Comparison of ENCODE assay signal across 8 mouse cellular contexts in the genomic region with DNA sequence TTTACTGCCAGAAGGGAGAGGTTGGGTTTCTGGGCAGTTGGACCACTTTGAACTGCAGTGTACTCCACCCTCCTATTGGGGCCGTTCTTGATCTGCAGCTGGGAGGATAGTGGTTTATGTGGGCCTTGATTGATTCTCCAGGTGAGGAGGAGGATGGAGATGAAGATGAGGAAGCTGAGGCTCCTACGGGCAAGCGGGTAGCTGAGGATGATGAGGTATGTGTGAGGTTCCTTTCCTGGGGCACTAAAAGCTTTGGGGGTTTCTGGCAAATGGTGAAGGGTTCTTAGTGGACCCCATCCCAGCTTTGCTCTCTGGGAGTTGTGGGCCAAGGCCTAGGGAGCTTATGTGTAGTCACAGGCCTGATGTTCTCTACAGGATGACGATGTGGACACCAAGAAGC. TPM values are rescaled to one million over a fixed set of nuclear protein-coding genes. Genes with fewer than 3 reads are reported as not detected.
DNase-seq lines count a peak whose midpoint lies in the region; ATAC-seq and TF ChIP-seq lines count a peak whose summit lies in the region.

No protein-coding gene starts in this region.

- DNase-seq in cerebellum, adult 11-12 months = peak; percentile 52
- DNase-seq in cerebellum, postnatal 4 days (ENCODE audit: low spot score in 2 of 2) = no peak
- DNase-seq in lung, postnatal 0 days (ENCODE audit: low spot score) = no peak
- no peak for DNase-seq in lung, postnatal 25 days (ENCODE audit: low spot score)
- no peak for DNase-seq in limb, embryonic 14.5 days (ENCODE audit: low spot score)
- no peak for DNase-seq in MN1 (ENCODE audit: low spot score)
- no peak for DNase-seq in left cerebral cortex, adult 9 months (ENCODE audit: low spot score in 2 of 2)

- H3K27me3 ChIP-seq in lung, postnatal 0 days (replicated peaks; ENCODE audit: insufficient read depth, low read length) = no peaks in the 10 kb centered on the region
- H3K27me3 ChIP-seq in limb, embryonic 14.5 days (ENCODE audit: control insufficient read depth, insufficient read depth, low read length) = no peaks in the 10 kb centered on the region
- H3K27me3 ChIP-seq in stomach, embryonic 15.5 days (replicated peaks) = no peaks in the 10 kb centered on the region

- TF ChIP-seq POLR2A in limb, embryonic 14.5 days (IDR thresholded peaks at IDR 0.05; ENCODE audit: borderline replicate concordance, extremely low read depth, insufficient read depth, insufficient read length) = no peak

- H3K4me1 ChIP-seq in lung, postnatal 0 days (ENCODE audit: insufficient read depth, low read depth, low read length) = peaks cover 5% of the 10 kb centered on the region
- peaks cover 8% of the 10 kb centered on the region; the same call in 1 of the 2 replicates for H3K4me1 ChIP-seq in limb, embryonic 14.5 days (ENCODE audit: control insufficient read depth, insufficient read depth, low read length)
- peaks cover 33% of the 10 kb centered on the region for H3K4me1 ChIP-seq in stomach, embryonic 15.5 days

- H3K4me3 ChIP-seq in lung, postnatal 0 days (ENCODE audit: low read depth, low read length) = no peak overlapping the region
- H3K4me3 ChIP-seq in limb, embryonic 14.5 days (replicated peaks; ENCODE audit: low read length) = peak overlapping the region; percentile 100
- H3K4me3 ChIP-seq in stomach, embryonic 15.5 days (replicated peaks) = peak overlapping the region; percentile 89

- H3K27ac ChIP-seq in lung, postnatal 0 days (ENCODE audit: low read length) = no peak overlapping the region
- H3K27ac ChIP-seq in limb, embryonic 14.5 days (replicated peaks; ENCODE audit: low read depth, low read length) = no peak overlapping the region
- H3K27ac ChIP-seq in stomach, embryonic 15.5 days = peak overlapping the region; percentile 91; the same call in 1 of the 2 replicates

- TF ChIP-seq EP300 in lung, postnatal 0 days (IDR thresholded peaks at IDR 0.05) = no peak

- TF ChIP-seq CTCF in lung, postnatal 0 days (IDR thresholded peaks at IDR 0.05) = no peak

- H3K4me2 ChIP-seq in lung, postnatal 0 days (replicated peaks; ENCODE audit: low read depth, low read length) = peak overlapping the region; percentile 83
- H3K4me2 ChIP-seq in limb, embryonic 14.5 days (replicated peaks; ENCODE audit: low read depth, low read length, severe bottlenecking) = peak overlapping the region; percentile 88
- peak overlapping the region; percentile 80 for H3K4me2 ChIP-seq in stomach, embryonic 15.5 days

- 17% methylated on average over 4 of the region's 4 CpGs for WGBS in lung, postnatal 0 days
- 20% methylated on average over 4 of the region's 4 CpGs for WGBS in limb, embryonic 14.5 days
- WGBS in stomach, embryonic 15.5 days = 18% methylated on average over 4 of the region's 4 CpGs

- no peak for ATAC-seq in lung, postnatal 0 days
- ATAC-seq in limb, embryonic 14.5 days (ENCODE audit: low FRiP score, low read depth) = no peak
- no peak for ATAC-seq in stomach, embryonic 15.5 days (ENCODE audit: insufficient read depth, low FRiP score, low read depth)

- no peak overlapping the region for H3K9ac ChIP-seq in lung, postnatal 0 days (replicated peaks; ENCODE audit: low read depth)
- peak overlapping the region; percentile 100 for H3K9ac ChIP-seq in limb, embryonic 14.5 days (ENCODE audit: low read depth, low read length, severe bottlenecking)
- H3K9ac ChIP-seq in stomach, embryonic 15.5 days = peak overlapping the region; percentile 95; the same call in 1 of the 2 replicates

- H3K36me3 ChIP-seq in lung, postnatal 0 days (ENCODE audit: insufficient read depth, low read length) = peaks cover 5% of the 10 kb centered on the region; the same call in 1 of the 2 replicates
- peaks cover 38% of the 10 kb centered on the region for H3K36me3 ChIP-seq in limb, embryonic 14.5 days (ENCODE audit: control insufficient read depth, insufficient read depth, low read length)
- peaks cover 15% of the 10 kb centered on the region; the same call in 1 of the 2 replicates for H3K36me3 ChIP-seq in stomach, embryonic 15.5 days

- no peaks in the 10 kb centered on the region for H3K9me3 ChIP-seq in lung, postnatal 0 days (ENCODE audit: low read length)
- no peaks in the 10 kb centered on the region; the same call in 1 of the 2 replicates for H3K9me3 ChIP-seq in limb, embryonic 14.5 days (ENCODE audit: control insufficient read depth, low read length)
- no peaks in the 10 kb centered on the region for H3K9me3 ChIP-seq in stomach, embryonic 15.5 days

RNA-seq across cellular contexts. Expression of a gene that starts 3.1 kb away (rescaled TPM):
- polyA plus RNA-seq in lung, postnatal 0 days (2015; fragmentation: Nextera tagmentation; extraction: Ambion mirVana) = 1,264 and 1,361 TPM in 2 replicates
- 1,648 and 3,055 TPM in 2 replicates for polyA plus RNA-seq in limb, embryonic 14.5 days (2012; rRNA removed)
- 2,429 and 2,674 TPM in 2 replicates for polyA plus RNA-seq in limb, embryonic 14.5 days (2014; fragmentation: Nextera tagmentation; extraction: Ambion mirVana)
- polyA plus RNA-seq in stomach, embryonic 15.5 days (2015; fragmentation: Nextera tagmentation; extraction: Ambion mirVana) = 2,449 and 2,521 TPM in 2 replicates

RNA-seq across cellular contexts. Expression of a gene that starts 52.8 kb away (rescaled TPM):
- 43.4 and 50.4 TPM in 2 replicates for polyA plus RNA-seq in lung, postnatal 0 days (2015; fragmentation: Nextera tagmentation; extraction: Ambion mirVana)
- polyA plus RNA-seq in limb, embryonic 14.5 days (2012; rRNA removed) = 61.1 and 63.2 TPM in 2 replicates
- 63.0 and 69.7 TPM in 2 replicates for polyA plus RNA-seq in limb, embryonic 14.5 days (2014; fragmentation: Nextera tagmentation; extraction: Ambion mirVana)
- polyA plus RNA-seq in stomach, embryonic 15.5 days (2015; fragmentation: Nextera tagmentation; extraction: Ambion mirVana) = 53.7 and 59.4 TPM in 2 replicates

RNA-seq across cellular contexts. Expression of a gene that starts 53.1 kb away (rescaled TPM):
- 18.0 and 19.3 TPM in 2 replicates for polyA plus RNA-seq in lung, postnatal 0 days (2015; fragmentation: Nextera tagmentation; extraction: Ambion mirVana)
- polyA plus RNA-seq in limb, embryonic 14.5 days (2012; rRNA removed) = 62.1 and 68.9 TPM in 2 replicates
- polyA plus RNA-seq in limb, embryonic 14.5 days (2014; fragmentation: Nextera tagmentation; extraction: Ambion mirVana) = 35.6 and 42.6 TPM in 2 replicates
- polyA plus RNA-seq in stomach, embryonic 15.5 days (2015; fragmentation: Nextera tagmentation; extraction: Ambion mirVana) = 31.7 and 33.8 TPM in 2 replicates
